Mouse (Mus musculus): ENCODE measurements at regions not wholly inside any gene's neighbourhood (a gene's known extent, or its start where the extent isn't known, plus 50 kb on each side); places are given as distances from the start of the nearest gene placed in this dataset.

- TF ChIP-seq TAL1 (IDR thresholded peaks at IDR 0.05; ENCODE audit: low read length) (no peak), RCOR1 (IDR thresholded peaks at IDR 0.05; ENCODE audit: low read depth, low read length) (no peak), BHLHE40 (IDR thresholded peaks at IDR 0.05; ENCODE audit: borderline replicate concordance, low read depth, low read length) (no peak), SMC3 (IDR thresholded peaks at IDR 0.05; ENCODE audit: low read depth, low read length) (no peak), HCFC1 (IDR thresholded peaks at IDR 0.05; ENCODE audit: low read depth, low read length) (no peak)
- Histone ChIP-seq H3K9ac (ENCODE audit: control insufficient read depth, low read depth, low read length, poor library complexity, severe bottlenecking) (no peak overlapping the region), H3K9me3 (replicated peaks; ENCODE audit: insufficient read depth, low read length) (no peaks in the 10 kb centered on the region), H3K4me1 (ENCODE audit: control insufficient read depth in 1 of 2, insufficient read depth in 2 of 2, low read length in 2 of 2) (no peaks in the 10 kb centered on the region), H3K79me2 (ENCODE audit: control insufficient read depth, insufficient read depth, low read length, poor library complexity) (no peaks in the 10 kb centered on the region), H3K27ac (ENCODE audit: control insufficient read depth, low read depth, low read length) (no peak overlapping the region), H3K4me3 (ENCODE audit: control insufficient read depth in 1 of 2, insufficient read depth in 1 of 2, low read depth in 2 of 2, low read length in 2 of 2) (no peak overlapping the region), H3K36me3 (ENCODE audit: control insufficient read depth in 1 of 2, insufficient read depth in 2 of 2, low read length in 2 of 2) (no peaks in the 10 kb centered on the region), H3K27me3 (ENCODE audit: control insufficient read depth in 1 of 2, insufficient read depth in 2 of 2, low read length in 2 of 2) (no peaks in the 10 kb centered on the region)
- no peak for DNase-seq (ENCODE audit: low read depth, low spot score)
Measured at GRCm38 (mm10) chr8:6119506-6119905, 1014.4 kb upstream of the Slc10a2 start.

- Histone ChIP-seq H3K27me3 (ENCODE audit: control insufficient read depth in 1 of 2, insufficient read depth in 2 of 2, low read length in 2 of 2) (no peaks in the 10 kb centered on the region), H3K36me3 (ENCODE audit: control insufficient read depth in 1 of 2, insufficient read depth in 2 of 2, low read length in 2 of 2) (no peaks in the 10 kb centered on the region), H3K4me1 (ENCODE audit: control insufficient read depth in 1 of 2, insufficient read depth in 2 of 2, low read length in 2 of 2) (no peaks in the 10 kb centered on the region)
Measured at GRCm38 (mm10) chr8:6111351-6111750, 1006.2 kb upstream of the Slc10a2 start.

GRCm38 (mm10) chr8:6090028-6090427 lies 984.9 kb upstream of the Slc10a2 start:
- no peaks in the 10 kb centered on the region for H3K9me3 ChIP-seq (replicated peaks; ENCODE audit: insufficient read depth, low read length)
- no peak overlapping the region for H3K9ac ChIP-seq (ENCODE audit: control insufficient read depth, low read depth, low read length, poor library complexity, severe bottlenecking)
- DNase-seq (ENCODE audit: low read depth, low spot score) = no peak
- no peak for TF ChIP-seq ZNF384 (IDR thresholded peaks at IDR 0.05; ENCODE audit: low read depth, low read length)
- TF ChIP-seq CTCF (IDR thresholded peaks at IDR 0.05 in 2 of 3, conservative IDR thresholded peaks at IDR 0.05 in 1 of 3; ENCODE audit: control insufficient read depth in 1 of 3, insufficient read depth in 1 of 3, low read depth in 2 of 3, low read length in 3 of 3, poor library complexity in 1 of 3, severe bottlenecking in 1 of 3) = no peak
- TF ChIP-seq CHD2 (IDR thresholded peaks at IDR 0.05; ENCODE audit: low read length) = no peak
- TF ChIP-seq MYB (IDR thresholded peaks at IDR 0.05; ENCODE audit: low read depth, low read length) = no peak
- no peak for TF ChIP-seq E2F4 (IDR thresholded peaks at IDR 0.05; ENCODE audit: borderline replicate concordance, low read depth, low read length)
- H3K27ac ChIP-seq (ENCODE audit: control insufficient read depth, low read depth, low read length) = no peak overlapping the region
- no peak overlapping the region for H3K4me3 ChIP-seq (ENCODE audit: control insufficient read depth in 1 of 2, insufficient read depth in 1 of 2, low read depth in 2 of 2, low read length in 2 of 2)
- H3K79me2 ChIP-seq (ENCODE audit: control insufficient read depth, insufficient read depth, low read length, poor library complexity) = no peaks in the 10 kb centered on the region
- H3K4me1 ChIP-seq (ENCODE audit: control insufficient read depth in 1 of 2, insufficient read depth in 2 of 2, low read length in 2 of 2) = no peaks in the 10 kb centered on the region
- no peaks in the 10 kb centered on the region for H3K27me3 ChIP-seq (ENCODE audit: control insufficient read depth in 1 of 2, insufficient read depth in 2 of 2, low read length in 2 of 2)
- H3K36me3 ChIP-seq (ENCODE audit: control insufficient read depth in 1 of 2, insufficient read depth in 2 of 2, low read length in 2 of 2) = no peaks in the 10 kb centered on the region

More at GRCm38 (mm10) chr8:6111351-6111750, 1006.2 kb upstream of the Slc10a2 start:
- Histone ChIP-seq H3K79me2 (ENCODE audit: control insufficient read depth, insufficient read depth, low read length, poor library complexity) (no peaks in the 10 kb centered on the region), H3K9ac (ENCODE audit: control insufficient read depth, low read depth, low read length, poor library complexity, severe bottlenecking) (no peak overlapping the region), H3K27ac (ENCODE audit: control insufficient read depth, low read depth, low read length) (no peak overlapping the region), H3K4me3 (ENCODE audit: control insufficient read depth in 1 of 2, insufficient read depth in 1 of 2, low read depth in 2 of 2, low read length in 2 of 2) (no peak overlapping the region), H3K9me3 (replicated peaks; ENCODE audit: insufficient read depth, low read length) (no peaks in the 10 kb centered on the region)
- TF ChIP-seq HCFC1 (IDR thresholded peaks at IDR 0.05; ENCODE audit: low read depth, low read length) (no peak), KAT2A (conservative IDR thresholded peaks at IDR 0.05; ENCODE audit: low read depth, low read length) (no peak), RAD21 (IDR thresholded peaks at IDR 0.05; ENCODE audit: low read depth, low read length) (no peak), MEF2A (IDR thresholded peaks at IDR 0.05; ENCODE audit: extremely low read depth, insufficient replicate concordance, low read depth, low read length, poor library complexity, severe bottlenecking) (no peak), ELF1 (IDR thresholded peaks at IDR 0.05; ENCODE audit: low read depth, low read length) (no peak), CHD1 (IDR thresholded peaks at IDR 0.05; ENCODE audit: low read depth, low read length) (no peak), USF2 (IDR thresholded peaks at IDR 0.05; ENCODE audit: borderline replicate concordance in 1 of 2, insufficient read depth in 1 of 2, low read depth in 1 of 2, low read length in 2 of 2) (no peak), NRF1 (IDR thresholded peaks at IDR 0.05; ENCODE audit: insufficient read depth, low read depth, low read length, poor library complexity, severe bottlenecking) (no peak), CHD2 (IDR thresholded peaks at IDR 0.05; ENCODE audit: low read length) (no peak), EP300 (IDR thresholded peaks at IDR 0.05; ENCODE audit: low read depth in 1 of 2, low read length in 2 of 2) (no peak), MAX (IDR thresholded peaks at IDR 0.05; ENCODE audit: low read length) (no peak), NELFE (IDR thresholded peaks at IDR 0.05; ENCODE audit: low read depth, low read length) (no peak), MYB (IDR thresholded peaks at IDR 0.05; ENCODE audit: low read depth, low read length) (no peak), SIN3A (IDR thresholded peaks at IDR 0.05; ENCODE audit: low read length) (no peak)
- no peak for DNase-seq (ENCODE audit: low read depth, low spot score)
